Mouse (Mus musculus): ENCODE measurements at regions not wholly inside any gene's neighbourhood (a gene's known extent, or its start where the extent isn't known, plus 50 kb on each side); places are given as distances from the start of the nearest gene placed in this dataset.

DNA sequence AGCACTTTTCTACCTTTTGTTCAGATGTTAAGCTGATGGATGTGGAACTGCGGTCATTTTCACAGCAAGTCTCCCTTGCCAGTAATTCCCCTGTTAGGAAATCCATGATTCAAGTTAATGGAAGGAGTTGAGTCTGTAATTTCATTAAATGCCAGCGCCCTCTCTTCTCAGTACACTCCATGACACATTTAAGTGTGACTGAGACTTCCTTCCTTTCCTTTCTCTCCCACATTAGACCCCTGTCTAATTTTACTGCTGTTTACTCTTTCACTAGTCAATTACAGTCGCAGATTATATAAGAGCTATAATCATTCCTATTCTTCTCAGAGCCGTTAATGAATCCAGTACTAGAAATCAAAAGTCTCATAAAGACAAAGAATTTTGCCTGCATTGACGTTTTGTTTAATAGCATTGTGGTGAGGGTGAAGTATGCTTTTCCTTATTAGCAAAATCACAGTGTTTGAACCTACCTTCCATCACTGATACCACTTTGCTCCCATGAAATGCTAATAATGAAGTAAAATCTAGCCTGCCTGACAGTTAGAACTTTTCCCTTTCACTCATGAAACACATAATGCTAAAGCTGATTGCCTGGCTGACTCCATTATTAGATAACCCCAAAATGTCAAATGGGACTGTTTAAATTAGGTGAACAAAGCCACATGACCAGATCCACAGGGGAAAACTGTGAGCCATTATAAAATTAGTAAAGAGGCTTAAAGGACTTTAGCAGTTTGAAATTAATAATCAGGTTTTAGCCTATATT lies 555.3 kb downstream of the Jrkl start:
- TF ChIP-seq CTCF (IDR thresholded peaks at IDR 0.05; ENCODE audit: low read depth, low read length) (no peak), EP300 (IDR thresholded peaks at IDR 0.05; ENCODE audit: insufficient read depth, low read depth, low read length) (no peak)

Measured in ES-Bruce4 (cell line).